Mouse (Mus musculus) CD4-positive, CD25-positive, alpha-beta regulatory T cell (primary cell): Measurements from ENCODE around the gene Wfdc2. TPM values are rescaled to one million over a fixed set of nuclear protein-coding genes. Genes with fewer than 3 reads are reported as not detected.

Experiments used
- polyA plus RNA-seq: library from polyadenylated mRNA; unstranded; fragments of 100-300 nt; shearing (Covaris generic); gene quantifications from one replicate; pipeline ENCODE4 v1.2.1, GENCODE M21; 2017

The Wfdc2 gene
- polyA plus RNA-seq = 6.7 TPM

GRCm38 (mm10) chr2:164562391-164563188 is at the start of gene Wfdc2:
Gene Wfdc2 (plus strand): TSS chr2:164562413.

DNA sequence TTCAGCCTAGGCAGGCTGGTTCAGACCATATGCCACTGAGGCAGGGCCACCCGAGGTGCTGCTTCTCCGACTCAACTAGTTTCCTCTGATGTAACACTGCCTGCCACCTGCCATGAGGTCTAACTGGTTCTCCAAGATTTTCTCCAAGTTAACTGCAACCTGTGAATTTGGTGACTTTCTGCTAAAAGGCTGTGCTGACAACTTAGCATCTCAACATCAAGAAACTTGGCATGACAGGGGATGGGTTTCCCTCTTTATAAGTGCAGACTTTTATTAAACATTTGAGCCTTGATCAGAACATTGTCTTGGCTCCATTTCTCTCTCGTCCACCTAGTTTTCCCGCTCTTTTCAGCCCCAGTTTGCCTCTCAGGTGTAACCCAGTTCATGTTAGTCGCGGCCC is 11.1 kb downstream of the Wfdc2 start, which contains the start of gene Spint3:
TSS of gene Spint3 (minus strand) at position 101 of the 400 bp plus-strand sequence.

GRCm38 (mm10) chr2:164585025-164585725 is 23.0 kb downstream of the Wfdc2 start, which contains the start of gene Wfdc6a:
Gene Wfdc6a (minus strand): TSS chr2:164585447.

GRCm38 (mm10) chr2:164593494-164593893 is 31.3 kb downstream of the Wfdc2 start, which contains the start of gene Eppin:
Gene Eppin (minus strand): TSS chr2:164593594.

DNA sequence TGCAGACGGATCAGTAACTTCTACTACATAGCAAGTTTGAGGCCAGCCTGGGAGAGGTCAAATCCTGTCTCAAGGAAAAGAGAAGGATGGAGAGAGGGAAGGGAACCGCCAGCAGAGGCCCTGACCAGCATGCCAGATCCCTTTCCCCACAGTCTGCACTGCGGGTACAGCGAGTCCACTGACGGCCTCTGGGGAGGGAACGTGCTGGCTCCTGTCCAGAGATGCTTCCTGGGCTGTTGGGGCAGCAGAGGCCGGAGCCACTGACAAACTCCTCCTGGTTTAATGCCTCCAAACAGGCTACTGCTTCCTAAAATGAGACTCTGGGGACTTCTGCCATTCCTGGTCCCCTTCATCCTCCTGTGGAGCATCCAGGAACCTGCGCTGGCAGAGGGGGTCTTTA is 51.3 kb downstream of the Wfdc2 start, which contains the start of the genes Wfdc6b and Wfdc8:
TSS of gene Wfdc6b (plus strand) at position 52 of the 400 bp plus-strand sequence.
TSS of gene Wfdc8 (minus strand) at position 156 of the 400 bp plus-strand sequence.

Other genes starting within 250 kb of the Wfdc2 start
- not detected for gene Svs6, start 245.7 kb upstream of the Wfdc2 start, polyA plus RNA-seq
- gene Svs5, start 229.7 kb upstream of the Wfdc2 start, polyA plus RNA-seq = not detected
- gene Slpi, start 173.3 kb upstream of the Wfdc2 start, polyA plus RNA-seq = 4.8 TPM
- not detected for gene Rbpjl, start 159.3 kb upstream of the Wfdc2 start, polyA plus RNA-seq
- not detected for gene Matn4, start 157.3 kb upstream of the Wfdc2 start, polyA plus RNA-seq
- gene Sdc4, start 118.5 kb upstream of the Wfdc2 start, polyA plus RNA-seq = 17.7 TPM
- 97.5 TPM for gene Sys1, start 105.4 kb upstream of the Wfdc2 start, polyA plus RNA-seq
- 14.2 TPM for gene Gm20458, start 101.4 kb upstream of the Wfdc2 start, polyA plus RNA-seq
- gene Trp53tg5, start 88.7 kb upstream of the Wfdc2 start, polyA plus RNA-seq = 0.25 TPM
- gene Dbndd2, start 76.3 kb upstream of the Wfdc2 start, polyA plus RNA-seq = 2.7 TPM
- gene Pigt, start 64.9 kb upstream of the Wfdc2 start, polyA plus RNA-seq = 34.1 TPM
- not detected for gene Spint3, start 11.0 kb downstream of the Wfdc2 start, polyA plus RNA-seq
- not detected for gene Wfdc6a, start 23.0 kb downstream of the Wfdc2 start, polyA plus RNA-seq
- gene Eppin, start 31.2 kb downstream of the Wfdc2 start, polyA plus RNA-seq = not detected
- gene Wfdc6b, start 51.1 kb downstream of the Wfdc2 start, polyA plus RNA-seq = not detected
- not detected for gene Wfdc8, start 51.2 kb downstream of the Wfdc2 start, polyA plus RNA-seq
- gene Wfdc16, start 76.4 kb downstream of the Wfdc2 start, polyA plus RNA-seq = not detected
- gene Wfdc10, start 93.6 kb downstream of the Wfdc2 start, polyA plus RNA-seq = not detected
- gene Wfdc9, start 94.2 kb downstream of the Wfdc2 start, polyA plus RNA-seq = not detected
- gene Wfdc11, start 111.7 kb downstream of the Wfdc2 start, polyA plus RNA-seq = not detected
- gene Wfdc13, start 122.7 kb downstream of the Wfdc2 start, polyA plus RNA-seq = not detected
- not detected for gene Spint4, start 136.1 kb downstream of the Wfdc2 start, polyA plus RNA-seq
- not detected for gene Spint5, start 152.9 kb downstream of the Wfdc2 start, polyA plus RNA-seq
- 0.11 TPM for gene Wfdc3, start 183.5 kb downstream of the Wfdc2 start, polyA plus RNA-seq
- 67.0 TPM for gene Dnttip1, start 183.6 kb downstream of the Wfdc2 start, polyA plus RNA-seq
- 4.3 TPM for gene Ube2c, start 207.5 kb downstream of the Wfdc2 start, polyA plus RNA-seq
- not detected for gene Tnnc2, start 217.6 kb downstream of the Wfdc2 start, polyA plus RNA-seq
- 5.7 TPM for gene Snx21, start 223.4 kb downstream of the Wfdc2 start, polyA plus RNA-seq
- gene Acot8, start 242.5 kb downstream of the Wfdc2 start, polyA plus RNA-seq = 39.1 TPM
- 6.1 TPM for gene Zswim3, start 242.7 kb downstream of the Wfdc2 start, polyA plus RNA-seq